Mouse (Mus musculus): Measurements from ENCODE around the gene Crtc3. TPM values are rescaled to one million over a fixed set of nuclear protein-coding genes. Genes with fewer than 3 reads are reported as not detected.

Gene Crtc3
- polyA plus RNA-seq (2015; fragmentation: Nextera tagmentation; extraction: Ambion mirVana) = 15.5 and 15.8 TPM in 2 replicates

DNA sequence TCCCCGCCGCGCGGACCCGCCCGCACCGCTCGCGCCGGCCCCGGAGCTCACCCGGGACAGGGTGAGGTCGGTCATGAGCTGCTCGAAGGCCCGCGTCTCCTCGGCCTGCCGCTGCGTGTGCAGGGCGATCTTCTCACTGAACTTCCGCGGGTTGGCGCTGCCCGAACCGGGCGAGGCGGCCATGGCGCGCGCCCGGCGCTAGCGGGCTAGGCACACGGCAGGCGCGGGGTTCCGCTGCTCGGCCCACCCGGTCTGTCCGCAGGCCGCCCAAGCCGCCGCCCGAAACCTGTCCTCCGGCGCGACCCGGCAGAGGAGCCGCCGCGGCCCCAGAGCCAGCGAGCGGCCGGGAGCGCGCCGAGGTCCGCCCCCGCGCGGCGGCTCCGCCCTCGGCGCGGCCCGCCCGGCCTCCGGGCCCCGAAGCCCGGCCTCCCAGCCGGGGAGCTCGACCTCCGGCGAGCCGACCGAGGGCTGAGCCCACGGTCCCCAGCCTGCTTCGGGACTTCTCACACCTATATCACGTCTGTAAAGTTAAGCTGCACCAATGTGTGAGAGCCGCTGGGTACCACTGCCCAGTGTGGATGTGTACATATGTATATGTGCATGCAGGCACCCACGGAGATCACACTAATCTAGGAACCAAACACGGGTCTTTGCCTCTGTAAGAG is at the start of gene Crtc3:
TSS of gene Crtc3 (minus strand) at position 322 of the 665 bp plus-strand sequence.
- under 1% methylated on average over 69 of the region's 83 CpGs for WGBS
- no peaks in the 10 kb centered on the region for H3K9me3 ChIP-seq
- peaks cover 9% of the 10 kb centered on the region for H3K4me1 ChIP-seq (replicated peaks)
- H3K4me2 ChIP-seq (replicated peaks) = peak within 1 kb of the TSS; percentile 88
- peak; percentile 95 for ATAC-seq
- peak within 1 kb of the TSS; percentile 97 for H3K27ac ChIP-seq
- peak within 1 kb of the TSS; percentile 94 for H3K9ac ChIP-seq
- peak within 1 kb of the TSS; percentile 91 for H3K4me3 ChIP-seq (replicated peaks)
- H3K36me3 ChIP-seq = no peaks in the 10 kb centered on the region
- no peaks in the 10 kb centered on the region for H3K27me3 ChIP-seq (replicated peaks)

- Histone ChIP-seq H3K4me1 (replicated peaks) (no peaks in the 10 kb centered on the region), H3K4me2 (replicated peaks) (no peak overlapping the region), H3K9ac (no peak overlapping the region), H3K9me3 (no peaks in the 10 kb centered on the region), H3K27me3 (replicated peaks) (no peaks in the 10 kb centered on the region), H3K27ac (no peak overlapping the region), H3K4me3 (replicated peaks) (no peak overlapping the region), H3K36me3 (peaks cover 43% of the 10 kb centered on the region)
- ATAC-seq = no peak
- WGBS = 82% methylated on average over 10 of the region's 10 CpGs
Measured at GRCm38 (mm10) chr7:80736199-80736598, 47.5 kb upstream of the Crtc3 start.

- H3K27me3 ChIP-seq (replicated peaks) = no peaks in the 10 kb centered on the region
- 85% methylated on average over 11 of the region's 11 CpGs for WGBS
- no peaks in the 10 kb centered on the region for H3K4me1 ChIP-seq (replicated peaks)
- peaks cover 33% of the 10 kb centered on the region for H3K36me3 ChIP-seq
- no peak overlapping the region for H3K4me2 ChIP-seq (replicated peaks)
- no peak overlapping the region for H3K27ac ChIP-seq
- H3K9ac ChIP-seq = no peak overlapping the region
- H3K4me3 ChIP-seq (replicated peaks) = no peak overlapping the region
- no peaks in the 10 kb centered on the region for H3K9me3 ChIP-seq
- ATAC-seq = no peak
Measured at GRCm38 (mm10) chr7:80732986-80733385, 44.3 kb upstream of the Crtc3 start.

DNA sequence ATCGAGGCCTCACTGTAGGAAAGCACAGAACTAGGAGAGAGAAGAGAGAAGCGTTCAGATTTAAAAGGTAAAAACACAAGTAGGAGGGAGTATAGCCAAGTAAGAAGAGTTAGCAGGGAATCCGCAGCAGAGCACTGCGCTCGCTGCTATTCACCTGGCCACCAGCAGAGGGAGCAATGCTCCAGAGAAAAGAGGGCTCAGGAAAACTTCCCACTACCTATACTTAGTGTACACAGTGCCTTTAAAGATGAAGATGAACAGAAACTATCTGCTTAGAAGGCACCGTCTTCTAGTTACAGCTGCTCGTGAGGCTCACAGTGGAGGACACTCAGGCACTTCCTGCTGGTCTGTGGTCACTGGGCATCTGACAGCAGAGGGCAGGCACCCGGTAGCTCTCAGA is 41.0 kb upstream of the Crtc3 start:
- Histone ChIP-seq H3K36me3 (peaks cover 39% of the 10 kb centered on the region), H3K4me2 (replicated peaks) (no peak overlapping the region), H3K4me3 (replicated peaks) (no peak overlapping the region), H3K9ac (no peak overlapping the region), H3K27ac (no peak overlapping the region), H3K4me1 (replicated peaks) (no peaks in the 10 kb centered on the region), H3K27me3 (replicated peaks) (no peaks in the 10 kb centered on the region), H3K9me3 (no peaks in the 10 kb centered on the region)
- WGBS = 24% methylated on average over 8 of the region's 8 CpGs
- peak; percentile 53; the same call in 1 of the 2 replicates for ATAC-seq

DNA sequence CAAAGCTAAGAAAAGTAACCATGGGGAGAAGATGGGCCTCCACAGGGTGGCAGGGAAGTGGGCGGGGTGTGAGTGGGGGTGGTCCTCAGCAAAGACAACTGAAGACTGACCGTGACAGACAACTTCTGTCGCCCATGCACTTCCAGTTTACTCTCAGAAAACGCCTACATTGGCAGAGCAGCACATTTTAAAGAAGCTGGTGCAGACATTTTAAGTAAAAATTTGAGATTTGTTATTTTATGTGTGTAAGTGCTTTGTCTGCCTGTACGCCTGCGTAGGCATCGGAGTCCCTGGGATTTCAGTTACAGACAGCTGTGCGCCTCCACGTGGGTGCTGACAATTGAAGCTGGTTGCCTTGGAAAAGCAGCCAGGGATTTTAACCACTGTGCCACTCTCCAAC is 32.4 kb upstream of the Crtc3 start:
- no peaks in the 10 kb centered on the region for H3K9me3 ChIP-seq
- no peaks in the 10 kb centered on the region for H3K4me1 ChIP-seq (replicated peaks)
- no peak overlapping the region for H3K9ac ChIP-seq
- H3K4me2 ChIP-seq (replicated peaks) = no peak overlapping the region
- no peak overlapping the region for H3K27ac ChIP-seq
- 63% methylated on average over 9 of the region's 9 CpGs for WGBS
- peaks cover 28% of the 10 kb centered on the region for H3K36me3 ChIP-seq
- H3K27me3 ChIP-seq (replicated peaks) = no peaks in the 10 kb centered on the region
- no peak overlapping the region for H3K4me3 ChIP-seq (replicated peaks)
- no peak for ATAC-seq

DNA sequence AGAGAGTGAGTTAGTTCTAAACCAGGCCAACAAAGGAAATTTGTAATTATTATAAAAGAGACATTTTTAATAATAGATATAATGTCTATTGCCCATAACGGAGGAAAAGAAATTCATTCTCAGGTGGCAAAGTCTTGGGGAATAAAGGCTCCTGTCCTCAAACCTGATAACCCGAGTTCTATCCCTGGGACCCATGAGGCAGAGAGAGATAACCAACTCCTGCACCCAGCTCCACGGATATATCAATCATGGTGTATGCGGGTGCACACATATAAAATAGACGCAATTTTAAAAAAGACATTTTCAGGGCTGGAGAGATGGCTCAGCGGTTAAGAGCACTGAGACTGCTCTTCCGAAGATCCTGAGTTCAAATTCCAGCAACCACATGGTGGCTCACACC is 30.9 kb upstream of the Crtc3 start:
- ATAC-seq = no peak
- no peak overlapping the region for H3K9ac ChIP-seq
- H3K27ac ChIP-seq = no peak overlapping the region
- H3K36me3 ChIP-seq = peaks cover 24% of the 10 kb centered on the region
- H3K27me3 ChIP-seq (replicated peaks) = no peaks in the 10 kb centered on the region
- H3K9me3 ChIP-seq = no peaks in the 10 kb centered on the region
- 94% methylated on average over 7 of the region's 7 CpGs for WGBS
- H3K4me2 ChIP-seq (replicated peaks) = no peak overlapping the region
- no peak overlapping the region for H3K4me3 ChIP-seq (replicated peaks)
- no peaks in the 10 kb centered on the region for H3K4me1 ChIP-seq (replicated peaks)

DNA sequence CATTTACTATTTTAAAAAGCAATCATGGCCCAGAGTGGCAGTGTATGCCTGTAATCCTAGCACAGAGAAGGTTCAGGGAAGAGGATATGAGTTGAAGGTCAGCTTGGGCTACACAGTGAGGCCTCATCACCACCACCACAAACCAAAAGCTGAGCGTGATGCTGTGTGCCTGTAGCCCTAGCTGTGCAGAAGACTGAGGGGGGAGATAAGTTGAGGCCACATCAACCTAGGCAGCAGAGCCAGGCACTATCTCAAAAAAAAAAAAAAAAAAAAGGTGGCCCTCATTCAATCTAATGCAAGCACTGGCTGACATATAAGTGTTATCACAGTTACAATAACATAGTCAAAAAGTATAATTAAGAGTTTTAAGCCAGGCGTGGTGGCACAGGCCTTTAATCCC is 30.4 kb upstream of the Crtc3 start:
- H3K4me2 ChIP-seq (replicated peaks) = no peak overlapping the region
- H3K4me3 ChIP-seq (replicated peaks) = no peak overlapping the region
- no peaks in the 10 kb centered on the region for H3K27me3 ChIP-seq (replicated peaks)
- ATAC-seq = no peak
- H3K4me1 ChIP-seq (replicated peaks) = no peaks in the 10 kb centered on the region
- WGBS = 91% methylated on average over 2 of the region's 2 CpGs
- no peak overlapping the region for H3K9ac ChIP-seq
- no peak overlapping the region for H3K27ac ChIP-seq
- no peaks in the 10 kb centered on the region for H3K9me3 ChIP-seq
- peaks cover 24% of the 10 kb centered on the region for H3K36me3 ChIP-seq

DNA sequence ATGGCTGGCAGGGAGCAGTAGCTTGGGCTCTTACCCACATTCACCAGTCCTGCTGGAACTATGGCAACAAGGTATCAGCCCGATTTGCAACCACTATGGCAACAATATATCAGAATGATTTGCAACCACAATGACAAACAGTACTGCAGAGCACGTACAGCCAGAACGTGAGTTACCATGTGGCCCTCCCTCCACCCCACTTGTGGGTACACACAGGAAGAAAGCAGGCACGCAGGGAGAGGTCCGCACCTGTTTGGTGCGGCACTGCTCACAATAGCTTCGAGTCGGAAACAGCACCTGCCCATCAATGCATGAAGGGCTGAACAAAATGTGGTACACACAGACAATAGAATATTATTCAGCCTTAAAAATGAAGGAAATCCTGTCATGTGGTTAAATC is 29.8 kb upstream of the Crtc3 start:
- H3K36me3 ChIP-seq = peaks cover 21% of the 10 kb centered on the region
- H3K4me1 ChIP-seq (replicated peaks) = no peaks in the 10 kb centered on the region
- H3K9me3 ChIP-seq = no peaks in the 10 kb centered on the region
- no peaks in the 10 kb centered on the region for H3K27me3 ChIP-seq (replicated peaks)
- H3K9ac ChIP-seq = no peak overlapping the region
- H3K4me2 ChIP-seq (replicated peaks) = no peak overlapping the region
- no peak for ATAC-seq
- H3K27ac ChIP-seq = no peak overlapping the region
- H3K4me3 ChIP-seq (replicated peaks) = no peak overlapping the region
- WGBS = 84% methylated on average over 8 of the region's 8 CpGs

- H3K36me3 ChIP-seq = peaks cover 15% of the 10 kb centered on the region
Measured at GRCm38 (mm10) chr7:80716758-80717157, 28.1 kb upstream of the Crtc3 start.

GRCm38 (mm10) chr7:80715306-80715705 is 26.6 kb upstream of the Crtc3 start:
- H3K9me3 ChIP-seq = no peaks in the 10 kb centered on the region
- no peak for ATAC-seq
- H3K9ac ChIP-seq = no peak overlapping the region
- no peak overlapping the region for H3K4me2 ChIP-seq (replicated peaks)
- peaks cover 17% of the 10 kb centered on the region for H3K36me3 ChIP-seq
- H3K27me3 ChIP-seq (replicated peaks) = no peaks in the 10 kb centered on the region
- no peak overlapping the region for H3K27ac ChIP-seq
- H3K4me1 ChIP-seq (replicated peaks) = no peaks in the 10 kb centered on the region
- no peak overlapping the region for H3K4me3 ChIP-seq (replicated peaks)
- WGBS = 93% methylated on average over 7 of the region's 7 CpGs

More at GRCm38 (mm10) chr7:80716758-80717157, 28.1 kb upstream of the Crtc3 start:
- Histone ChIP-seq H3K4me3 (replicated peaks) (no peak overlapping the region), H3K9ac (no peak overlapping the region), H3K27ac (no peak overlapping the region), H3K4me2 (replicated peaks) (no peak overlapping the region), H3K27me3 (replicated peaks) (no peaks in the 10 kb centered on the region), H3K4me1 (replicated peaks) (no peaks in the 10 kb centered on the region), H3K9me3 (no peaks in the 10 kb centered on the region)
- 79% methylated on average over 9 of the region's 9 CpGs for WGBS
- ATAC-seq = no peak

GRCm38 (mm10) chr7:80711496-80711895 is 22.8 kb upstream of the Crtc3 start:
- Histone ChIP-seq H3K4me1 (replicated peaks) (no peaks in the 10 kb centered on the region), H3K27ac (no peak overlapping the region), H3K36me3 (peaks cover 6% of the 10 kb centered on the region; the same call in 1 of the 2 replicates), H3K27me3 (replicated peaks) (no peaks in the 10 kb centered on the region), H3K4me3 (replicated peaks) (no peak overlapping the region), H3K4me2 (replicated peaks) (no peak overlapping the region), H3K9me3 (no peaks in the 10 kb centered on the region), H3K9ac (no peak overlapping the region)
- WGBS = 60% methylated on average over 8 of the region's 8 CpGs
- no peak for ATAC-seq

DNA sequence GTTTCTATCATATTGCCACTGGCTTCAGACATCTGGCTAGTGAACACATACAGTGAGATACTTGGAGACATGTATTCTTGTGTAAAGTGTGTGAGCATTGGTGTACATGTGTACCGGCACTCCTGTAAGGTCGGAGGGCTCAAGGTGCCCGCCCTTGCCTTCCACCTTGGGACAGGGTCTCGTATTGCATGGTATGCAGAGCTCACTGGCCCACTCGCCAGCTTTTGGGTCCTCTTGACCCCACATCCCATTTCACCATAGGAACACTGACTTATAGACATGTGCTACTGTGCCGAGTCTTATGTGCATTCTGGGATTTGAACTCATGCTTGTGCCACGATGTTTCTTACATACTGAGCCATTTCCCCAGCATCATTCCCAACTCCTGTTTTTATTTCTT is 21.7 kb upstream of the Crtc3 start:
- no peak for ATAC-seq
- H3K9me3 ChIP-seq = no peaks in the 10 kb centered on the region
- H3K36me3 ChIP-seq = peaks cover 4% of the 10 kb centered on the region; the same call in 1 of the 2 replicates
- no peaks in the 10 kb centered on the region for H3K27me3 ChIP-seq (replicated peaks)
- no peak overlapping the region for H3K27ac ChIP-seq
- no peaks in the 10 kb centered on the region for H3K4me1 ChIP-seq (replicated peaks)
- no peak overlapping the region for H3K4me3 ChIP-seq (replicated peaks)
- no peak overlapping the region for H3K9ac ChIP-seq
- H3K4me2 ChIP-seq (replicated peaks) = no peak overlapping the region
- WGBS = 97% methylated on average over 7 of the region's 7 CpGs

DNA sequence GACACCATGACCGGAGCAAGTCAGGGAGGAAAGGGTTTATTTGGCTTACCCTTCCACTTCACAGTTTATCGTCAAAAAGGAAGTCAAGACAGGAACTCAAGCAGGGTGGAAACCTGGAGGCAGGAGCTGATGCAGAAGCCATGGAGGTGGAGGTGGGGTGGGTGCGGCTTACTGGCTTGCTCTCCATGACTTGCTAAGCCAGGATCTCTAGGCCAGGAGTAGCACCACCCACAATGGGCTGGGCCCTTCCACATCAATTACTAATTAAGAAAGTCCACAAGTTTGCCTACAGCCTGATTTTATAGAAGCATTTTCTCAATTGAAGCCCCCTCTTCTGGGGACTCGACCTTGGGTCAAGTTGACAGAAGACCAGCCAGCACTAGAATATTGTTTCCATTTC is 15.4 kb upstream of the Crtc3 start:
- Histone ChIP-seq H3K4me1 (replicated peaks) (no peaks in the 10 kb centered on the region), H3K4me3 (replicated peaks) (no peak overlapping the region), H3K9me3 (no peaks in the 10 kb centered on the region), H3K27me3 (replicated peaks) (no peaks in the 10 kb centered on the region), H3K9ac (no peak overlapping the region), H3K36me3 (no peaks in the 10 kb centered on the region), H3K4me2 (replicated peaks) (no peak overlapping the region), H3K27ac (no peak overlapping the region)
- whole genome bisulfite sequencing = 85% methylated on average over 4 of the region's 4 CpGs
- no peak for ATAC-seq

Data from intestine, embryonic 15.5 days (tissue).